Mouse (Mus musculus): ENCODE data around the gene Eif2b4. TPM values are rescaled to one million over a fixed set of nuclear protein-coding genes. Genes with fewer than 3 reads are reported as not detected.

Gene Eif2b4
- polyA plus RNA-seq, 1 experiment from 2014 or later, result 81.4 TPM

- peaks cover 5% of the 10 kb centered on the region for H3K9me3 ChIP-seq
- no peaks in the 10 kb centered on the region for H3K27me3 ChIP-seq (replicated peaks; ENCODE audit: low read depth, poor library complexity, severe bottlenecking)
- no peak for DNase-seq (ENCODE audit: low spot score)
- WGBS, result 96% methylated on average over 12 of the region's 12 CpGs
- H3K27ac ChIP-seq (replicated peaks), result no peak overlapping the region
- no peak overlapping the region for H3K4me3 ChIP-seq
- H3K4me1 ChIP-seq, result peaks cover 28% of the 10 kb centered on the region
- peaks cover 66% of the 10 kb centered on the region for H3K36me3 ChIP-seq (replicated peaks)
These were observed 3.8 kb upstream of the Eif2b4 start for GRCm38 (mm10) chr5:31197072-31197471.

GRCm38 (mm10) chr5:31196207-31196606, 3.0 kb upstream of the Eif2b4 start:
- DNase-seq (ENCODE audit: low spot score), result no peak
- Histone ChIP-seq H3K27ac (replicated peaks) (no peak overlapping the region), H3K4me1 (peaks cover 34% of the 10 kb centered on the region), H3K27me3 (replicated peaks; ENCODE audit: low read depth, poor library complexity, severe bottlenecking) (no peaks in the 10 kb centered on the region), H3K9me3 (peaks cover 5% of the 10 kb centered on the region), H3K4me3 (no peak overlapping the region), H3K36me3 (replicated peaks) (peaks cover 70% of the 10 kb centered on the region)
- 93% methylated on average over 10 of the region's 10 CpGs for WGBS

GRCm38 (mm10) chr5:31195671-31196070, 2.4 kb upstream of the Eif2b4 start:
- no peak overlapping the region for H3K27ac ChIP-seq (replicated peaks)
- no peak for DNase-seq (ENCODE audit: low spot score)
- H3K9me3 ChIP-seq, result peaks cover 5% of the 10 kb centered on the region
- no peak overlapping the region for H3K4me3 ChIP-seq
- peaks cover 73% of the 10 kb centered on the region for H3K36me3 ChIP-seq (replicated peaks)
- H3K4me1 ChIP-seq, result peaks cover 29% of the 10 kb centered on the region
- 92% methylated on average over 4 of the region's 4 CpGs for WGBS
- no peaks in the 10 kb centered on the region for H3K27me3 ChIP-seq (replicated peaks; ENCODE audit: low read depth, poor library complexity, severe bottlenecking)

- H3K27me3 ChIP-seq (replicated peaks; ENCODE audit: low read depth, poor library complexity, severe bottlenecking), result no peaks in the 10 kb centered on the region
- peaks cover 23% of the 10 kb centered on the region for H3K4me1 ChIP-seq
- H3K27ac ChIP-seq (replicated peaks), result no peak overlapping the region
- peaks cover 73% of the 10 kb centered on the region for H3K36me3 ChIP-seq (replicated peaks)
- H3K4me3 ChIP-seq, result peak overlapping the region; percentile 87
- DNase-seq (ENCODE audit: low spot score), result no peak
- H3K9me3 ChIP-seq, result no peaks in the 10 kb centered on the region
- WGBS, result 91% methylated on average over 16 of the region's 16 CpGs
These were observed 1.6 kb upstream of the Eif2b4 start for GRCm38 (mm10) chr5:31194486-31195485.

- H3K9me3 ChIP-seq, result no peaks in the 10 kb centered on the region
- H3K4me3 ChIP-seq, result peak overlapping the region; percentile 87
- no peaks in the 10 kb centered on the region for H3K27me3 ChIP-seq (replicated peaks; ENCODE audit: low read depth, poor library complexity, severe bottlenecking)
- H3K4me1 ChIP-seq, result peaks cover 23% of the 10 kb centered on the region
- H3K36me3 ChIP-seq (replicated peaks), result peaks cover 72% of the 10 kb centered on the region
- peak overlapping the region; percentile 90 for H3K27ac ChIP-seq (replicated peaks)
- WGBS, result 12% methylated on average over 25 of the region's 25 CpGs
- DNase-seq (ENCODE audit: low spot score), result no peak
These were observed 526 bp upstream of the Eif2b4 start for GRCm38 (mm10) chr5:31193631-31194281.

- WGBS, result 16% methylated on average over 42 of the region's 42 CpGs
- no peak for DNase-seq (ENCODE audit: low spot score)
- Histone ChIP-seq H3K27ac (replicated peaks) (peak overlapping the region; percentile 90), H3K27me3 (replicated peaks; ENCODE audit: low read depth, poor library complexity, severe bottlenecking) (no peaks in the 10 kb centered on the region), H3K4me1 (peaks cover 23% of the 10 kb centered on the region), H3K4me3 (peak overlapping the region; percentile 87), H3K36me3 (replicated peaks) (peaks cover 72% of the 10 kb centered on the region), H3K9me3 (no peaks in the 10 kb centered on the region)
These were observed 938 bp downstream of the Eif2b4 start for GRCm38 (mm10) chr5:31192045-31192938.

GRCm38 (mm10) chr5:31190201-31190600, 3.0 kb downstream of the Eif2b4 start:
- H3K27me3 ChIP-seq (replicated peaks; ENCODE audit: low read depth, poor library complexity, severe bottlenecking), result no peaks in the 10 kb centered on the region

GRCm38 (mm10) chr5:31188223-31188840, 4.9 kb downstream of the Eif2b4 start:
- Histone ChIP-seq H3K27ac (replicated peaks) (no peak overlapping the region), H3K27me3 (replicated peaks; ENCODE audit: low read depth, poor library complexity, severe bottlenecking) (no peaks in the 10 kb centered on the region), H3K4me1 (peaks cover 12% of the 10 kb centered on the region), H3K36me3 (replicated peaks) (peaks cover 53% of the 10 kb centered on the region), H3K4me3 (no peak overlapping the region), H3K9me3 (no peaks in the 10 kb centered on the region)
- DNase-seq (ENCODE audit: low spot score), result no peak
- 80% methylated on average over 4 of the region's 4 CpGs for WGBS

More at GRCm38 (mm10) chr5:31190201-31190600, 3.0 kb downstream of the Eif2b4 start:
- DNase-seq (ENCODE audit: low spot score), result no peak
- Histone ChIP-seq H3K36me3 (replicated peaks) (peaks cover 62% of the 10 kb centered on the region), H3K27ac (replicated peaks) (no peak overlapping the region), H3K4me3 (0 out of 2 replicates have a peak overlapping the region, but pooled peaks have one; percentile 1), H3K4me1 (peaks cover 23% of the 10 kb centered on the region), H3K9me3 (no peaks in the 10 kb centered on the region)
- WGBS, result 91% methylated on average over 9 of the region's 9 CpGs

- no peak for DNase-seq (ENCODE audit: low spot score)
- no peak overlapping the region for H3K27ac ChIP-seq (replicated peaks)
- H3K27me3 ChIP-seq (replicated peaks; ENCODE audit: low read depth, poor library complexity, severe bottlenecking), result no peaks in the 10 kb centered on the region
- H3K4me3 ChIP-seq, result no peak overlapping the region
- H3K9me3 ChIP-seq, result no peaks in the 10 kb centered on the region
- 67% methylated on average over 4 of the region's 4 CpGs for WGBS
- peaks cover 25% of the 10 kb centered on the region for H3K36me3 ChIP-seq (replicated peaks)
- peaks cover 10% of the 10 kb centered on the region; the same call in 1 of the 2 replicates for H3K4me1 ChIP-seq
These were observed 9.6 kb downstream of the Eif2b4 start for GRCm38 (mm10) chr5:31183678-31184077.

- Histone ChIP-seq H3K27me3 (replicated peaks; ENCODE audit: low read depth, poor library complexity, severe bottlenecking) (no peaks in the 10 kb centered on the region), H3K36me3 (replicated peaks) (peaks cover 14% of the 10 kb centered on the region), H3K27ac (replicated peaks) (no peak overlapping the region), H3K4me1 (peaks cover 12% of the 10 kb centered on the region; the same call in 1 of the 2 replicates), H3K4me3 (peak overlapping the region; percentile 71; the same call in 1 of the 2 replicates), H3K9me3 (no peaks in the 10 kb centered on the region)
- 92% methylated on average over 9 of the region's 9 CpGs for WGBS
- DNase-seq (ENCODE audit: low spot score), result no peak
These were observed 12.0 kb downstream of the Eif2b4 start for GRCm38 (mm10) chr5:31181183-31181770.

Measured in embryonic facial prominence, embryonic 10.5 days (tissue).